Mouse (Mus musculus) lung, embryonic 14.5 days (tissue): ENCODE measurements around the gene Lcmt1. TPM values are rescaled to one million over a fixed set of nuclear protein-coding genes. Genes with fewer than 3 reads are reported as not detected.

Source experiments
- ATAC-seq: fragments of 200-750 bp; cut with Nextera tagmentation; 2 replicates; pipeline ENCODE4 v1.8.0; 2017; ENCODE audit warnings: mild to moderate bottlenecking, moderate TSS enrichment, moderate library complexity; ENCODE audit not compliant: insufficient read depth
- DNase-seq: peaks from one replicate; pipeline ENCODE4 v3.0.0-alpha.2; 2015
- H3K27ac ChIP-seq: fragments of 300-500 bp; sonication (generic); 2 replicates; pipeline ENCODE4 v1.5.1; 2014; ENCODE audit warnings: low read depth, mild to moderate bottlenecking, moderate library complexity
- H3K27me3 ChIP-seq: fragments of 300-500 bp; sonication (generic); 2 replicates; pipeline ENCODE4 v1.6.1; 2014; ENCODE audit warnings: low read length, control low read depth; ENCODE audit not compliant: insufficient read depth
- H3K36me3 ChIP-seq: fragments of 300-500 bp; sonication (generic); 2 replicates; pipeline ENCODE4 v1.6.1; 2014; ENCODE audit warnings: control low read depth; ENCODE audit not compliant: insufficient read depth
- H3K4me1 ChIP-seq: fragments of 300-500 bp; sonication (generic); 2 replicates; pipeline ENCODE4 v1.6.1; 2014; ENCODE audit warnings: antibody characterized with exemption, control low read depth; ENCODE audit not compliant: insufficient read depth
- H3K4me2 ChIP-seq: fragments of 300-500 bp; sonication (generic); 2 replicates; pipeline ENCODE4 v1.6.1; 2014; ENCODE audit warnings: mild to moderate bottlenecking
- H3K4me3 ChIP-seq: fragments of 300-500 bp; sonication (generic); 2 replicates; pipeline ENCODE4 v1.5.1; 2014; ENCODE audit warnings: low read depth, low read length
- H3K9ac ChIP-seq: fragments of 300-500 bp; sonication (generic); 2 replicates; pipeline ENCODE4 v1.6.1; 2014
- H3K9me3 ChIP-seq: fragments of 300-500 bp; sonication (generic); 2 replicates; pipeline ENCODE4 v1.6.1; 2016; ENCODE audit warnings: low read depth, low read length, control low read depth
- CTCF ChIP-seq: IDR thresholded peaks from 2 replicates; pipeline ENCODE4 v1.5.1; 2016; ENCODE audit warnings: antibody characterized with exemption, low read depth
- WGBS: fragments of 180-500 bp; shearing (Covaris S2); extraction: QIAGEN DNeasy Blood & Tissue Kit; methylation state at CpG from one replicate; pipeline ENCODE4 v1.1.7; 2014; 5-methylcytosine and 5-hydroxymethylcytosine counted together
- polyA plus RNA-seq: library from polyadenylated mRNA; unstranded; fragments of >200 nt; fragmentation: Nextera tagmentation; extraction: Ambion mirVana; gene quantifications from 2 replicates; pipeline ENCODE4 v1.2.1, GENCODE M21; 2014

The Lcmt1 gene
- polyA plus RNA-seq, 1 experiment from 2014 or later: 43.9 TPM

- no peak for TF ChIP-seq CTCF
- Histone ChIP-seq H3K9me3 (no peaks in the 10 kb centered on the region), H3K4me1 (no peaks in the 10 kb centered on the region), H3K36me3 (peaks cover 8% of the 10 kb centered on the region; the same call in 1 of the 2 replicates), H3K4me3 (no peak overlapping the region), H3K9ac (no peak overlapping the region), H3K27ac (no peak overlapping the region), H3K4me2 (no peak overlapping the region), H3K27me3 (no peaks in the 10 kb centered on the region)
- DNase-seq: no peak
- 68% methylated on average over 4 of the region's 4 CpGs for WGBS
- no peak for ATAC-seq
Observed at GRCm38 (mm10) chr7:123430411-123430705, 60.8 kb downstream of the Lcmt1 start.

- H3K36me3 ChIP-seq: 0 out of 2 replicates have a peak, but pooled peaks cover 8% of the 10 kb centered on the region
- DNase-seq (no peak), ATAC-seq (no peak)
- no peak overlapping the region for H3K27ac ChIP-seq
- no peak for TF ChIP-seq CTCF
- no peaks in the 10 kb centered on the region for H3K4me1 ChIP-seq
- H3K9me3 ChIP-seq: no peaks in the 10 kb centered on the region
- H3K4me2 ChIP-seq: no peak overlapping the region
- no peaks in the 10 kb centered on the region for H3K27me3 ChIP-seq
- H3K4me3 ChIP-seq: no peak overlapping the region
- WGBS: 79% methylated on average over 4 of the region's 4 CpGs
- H3K9ac ChIP-seq: no peak overlapping the region
Observed at GRCm38 (mm10) chr7:123431206-123431605, 61.6 kb downstream of the Lcmt1 start.

- ATAC-seq: no peak
- H3K9me3 ChIP-seq: no peaks in the 10 kb centered on the region
- H3K4me1 ChIP-seq: no peaks in the 10 kb centered on the region
- no peak overlapping the region for H3K9ac ChIP-seq
- H3K36me3 ChIP-seq: no peaks in the 10 kb centered on the region
- H3K27ac ChIP-seq: no peak overlapping the region
- H3K4me2 ChIP-seq: no peak overlapping the region
- H3K4me3 ChIP-seq: no peak overlapping the region
- no peaks in the 10 kb centered on the region for H3K27me3 ChIP-seq
- 53% methylated on average over 1 of the region's 1 CpGs for WGBS
- TF ChIP-seq CTCF: no peak
- no peak for DNase-seq
Observed at GRCm38 (mm10) chr7:123442079-123442478, 72.5 kb downstream of the Lcmt1 start.

GRCm38 (mm10) chr7:123448794-123449193, 79.2 kb downstream of the Lcmt1 start:
- no peaks in the 10 kb centered on the region for H3K9me3 ChIP-seq
- no peaks in the 10 kb centered on the region for H3K27me3 ChIP-seq
- H3K4me2 ChIP-seq: no peak overlapping the region
- H3K36me3 ChIP-seq: no peaks in the 10 kb centered on the region
- no peak overlapping the region for H3K27ac ChIP-seq
- H3K4me1 ChIP-seq: no peaks in the 10 kb centered on the region
- no peak overlapping the region for H3K4me3 ChIP-seq
- WGBS: 92% methylated on average over 2 of the region's 2 CpGs
- ATAC-seq: no peak
- no peak for DNase-seq
- no peak for TF ChIP-seq CTCF
- no peak overlapping the region for H3K9ac ChIP-seq

GRCm38 (mm10) chr7:123449676-123450075, 80.1 kb downstream of the Lcmt1 start:
- ATAC-seq (no peak), DNase-seq (no peak)
- WGBS: 67% methylated on average over 10 of the region's 10 CpGs
- Histone ChIP-seq H3K27me3 (no peaks in the 10 kb centered on the region), H3K36me3 (no peaks in the 10 kb centered on the region), H3K4me1 (no peaks in the 10 kb centered on the region), H3K9ac (no peak overlapping the region), H3K9me3 (no peaks in the 10 kb centered on the region), H3K27ac (no peak overlapping the region), H3K4me3 (no peak overlapping the region), H3K4me2 (no peak overlapping the region)
- TF ChIP-seq CTCF: no peak

GRCm38 (mm10) chr7:123450515-123450914, 80.9 kb downstream of the Lcmt1 start:
- no peak for TF ChIP-seq CTCF
- Histone ChIP-seq H3K36me3 (no peaks in the 10 kb centered on the region), H3K27ac (no peak overlapping the region), H3K4me2 (no peak overlapping the region), H3K9ac (no peak overlapping the region), H3K4me3 (no peak overlapping the region), H3K9me3 (no peaks in the 10 kb centered on the region), H3K4me1 (no peaks in the 10 kb centered on the region), H3K27me3 (no peaks in the 10 kb centered on the region)
- 86% methylated on average over 2 of the region's 2 CpGs for WGBS
- DNase-seq: no peak
- no peak for ATAC-seq

- Histone ChIP-seq H3K9me3 (no peaks in the 10 kb centered on the region), H3K4me1 (no peaks in the 10 kb centered on the region), H3K9ac (no peak overlapping the region), H3K4me2 (no peak overlapping the region), H3K27ac (no peak overlapping the region), H3K27me3 (no peaks in the 10 kb centered on the region), H3K36me3 (no peaks in the 10 kb centered on the region), H3K4me3 (no peak overlapping the region)
- DNase-seq (no peak), ATAC-seq (no peak)
- no peak for TF ChIP-seq CTCF
- 43% methylated on average over 6 of the region's 6 CpGs for WGBS
Observed at GRCm38 (mm10) chr7:123452551-123452950, 83.0 kb downstream of the Lcmt1 start.

- TF ChIP-seq CTCF: no peak
- no peaks in the 10 kb centered on the region for H3K36me3 ChIP-seq
- no peaks in the 10 kb centered on the region for H3K9me3 ChIP-seq
- H3K9ac ChIP-seq: no peak overlapping the region
- no peak overlapping the region for H3K4me3 ChIP-seq
- H3K4me1 ChIP-seq: no peaks in the 10 kb centered on the region
- ATAC-seq: no peak
- WGBS: 73% methylated on average over 8 of the region's 8 CpGs
- no peaks in the 10 kb centered on the region for H3K27me3 ChIP-seq
- H3K27ac ChIP-seq: no peak overlapping the region
- no peak for DNase-seq
- H3K4me2 ChIP-seq: no peak overlapping the region
Observed at GRCm38 (mm10) chr7:123453066-123453465, 83.5 kb downstream of the Lcmt1 start.
